ENCODE assay signal across 18 mouse cellular contexts in genomic region chr1:71778292-71778691, GRCm38 (mm10).
"Had no signal": no experiment of that assay in that cellular context is flagged by ENCODE, and none has a peak within 500 bp of the region (broad histone marks: within the 10 kb centered on the region; RNA-seq: fewer than 3 reads in every experiment).

No protein-coding gene starts in this region.

- H3K36me3 ChIP-seq: limb, embryonic 10.5 days; limb, embryonic 13.5 days; liver, embryonic 13.5 days; midbrain, embryonic 12.5 days; midbrain, embryonic 15.5 days; neural tube, embryonic 12.5 days; neural tube, embryonic 15.5 days had no signal

- H3K4me1 ChIP-seq: limb, embryonic 13.5 days; liver, embryonic 13.5 days; neural tube, embryonic 12.5 days; neural tube, embryonic 15.5 days had no signal

- ATAC-seq: midbrain, embryonic 15.5 days had no signal

- H3K9me3 ChIP-seq: limb, embryonic 10.5 days; limb, embryonic 13.5 days; liver, embryonic 13.5 days; midbrain, embryonic 12.5 days; midbrain, embryonic 15.5 days; neural tube, embryonic 12.5 days; neural tube, embryonic 15.5 days had no signal

- H3K27ac ChIP-seq: limb, embryonic 10.5 days; limb, embryonic 13.5 days; liver, embryonic 13.5 days; macrophage; midbrain, embryonic 12.5 days; midbrain, embryonic 15.5 days; neural tube, embryonic 12.5 days; neural tube, embryonic 15.5 days; stomach, postnatal 0 days had no signal

- H3K27me3 ChIP-seq: limb, embryonic 13.5 days; liver, embryonic 13.5 days; midbrain, embryonic 12.5 days; midbrain, embryonic 15.5 days; neural tube, embryonic 12.5 days; neural tube, embryonic 15.5 days had no signal

- DNase-seq: kidney, postnatal 14 days; kidney, postnatal 4 days; liver; liver, embryonic 13.5 days; lung, adult 2 months; right cerebral cortex, adult 18-20 months; right cerebral cortex, postnatal 14 days; right cerebral cortex, postnatal 4 days; thymus, adult 18-20 months; thymus, postnatal 36 days had no signal

- H3K4me3 ChIP-seq: limb, embryonic 10.5 days; limb, embryonic 13.5 days; liver, embryonic 13.5 days; midbrain, embryonic 12.5 days; midbrain, embryonic 15.5 days; neural tube, embryonic 12.5 days; neural tube, embryonic 15.5 days had no signal

- H3K9ac ChIP-seq: limb, embryonic 13.5 days; liver, embryonic 13.5 days; midbrain, embryonic 12.5 days; midbrain, embryonic 15.5 days; neural tube, embryonic 12.5 days; neural tube, embryonic 15.5 days had no signal
